Mouse (Mus musculus): ENCODE data around the gene Cd164l2. TPM values are rescaled to one million over a fixed set of nuclear protein-coding genes. Genes with fewer than 3 reads are reported as not detected.

The Cd164l2 gene
- polyA plus RNA-seq, 1 experiment from 2014 or later, result 11.6 TPM

- Histone ChIP-seq H3K9ac (replicated peaks; ENCODE audit: low read depth, low read length) (no peak overlapping the region), H3K4me1 (ENCODE audit: control insufficient read depth, insufficient read depth, low read length) (peaks cover 24% of the 10 kb centered on the region), H3K27ac (ENCODE audit: low read length) (peak overlapping the region; percentile 91), H3K4me3 (ENCODE audit: low read depth, low read length) (no peak overlapping the region), H3K9me3 (ENCODE audit: control insufficient read depth, low read depth, low read length) (no peaks in the 10 kb centered on the region), H3K36me3 (ENCODE audit: control insufficient read depth, insufficient read depth, low read length) (peaks cover 36% of the 10 kb centered on the region), H3K4me2 (replicated peaks; ENCODE audit: low read depth, low read length) (no peak overlapping the region), H3K27me3 (ENCODE audit: control insufficient read depth, insufficient read depth, low read length) (no peaks in the 10 kb centered on the region)
- 21% methylated on average over 15 of the region's 15 CpGs for WGBS
- peak; percentile 76 for ATAC-seq (ENCODE audit: insufficient number of reproducible peaks, insufficient read depth, low FRiP score, low read depth)
Observed at GRCm38 (mm10) chr4:133184898-133185665, 26.8 kb upstream of the Cd164l2 start.

GRCm38 (mm10) chr4:133185893-133186292 is 26.0 kb upstream of the Cd164l2 start:
- ATAC-seq (ENCODE audit: insufficient number of reproducible peaks, insufficient read depth, low FRiP score, low read depth), result no peak
- H3K27ac ChIP-seq (ENCODE audit: low read length), result peak overlapping the region; percentile 91
- no peaks in the 10 kb centered on the region for H3K9me3 ChIP-seq (ENCODE audit: control insufficient read depth, low read depth, low read length)
- H3K9ac ChIP-seq (replicated peaks; ENCODE audit: low read depth, low read length), result no peak overlapping the region
- 0 out of 2 replicates have a peak overlapping the region, but pooled peaks have one; percentile 0 for H3K4me2 ChIP-seq (replicated peaks; ENCODE audit: low read depth, low read length)
- peaks cover 24% of the 10 kb centered on the region for H3K4me1 ChIP-seq (ENCODE audit: control insufficient read depth, insufficient read depth, low read length)
- no peaks in the 10 kb centered on the region for H3K27me3 ChIP-seq (ENCODE audit: control insufficient read depth, insufficient read depth, low read length)
- H3K4me3 ChIP-seq (ENCODE audit: low read depth, low read length), result no peak overlapping the region
- H3K36me3 ChIP-seq (ENCODE audit: control insufficient read depth, insufficient read depth, low read length), result peaks cover 44% of the 10 kb centered on the region
- 49% methylated on average over 8 of the region's 8 CpGs for WGBS

GRCm38 (mm10) chr4:133186856-133187255 is 25.1 kb upstream of the Cd164l2 start:
- H3K9ac ChIP-seq (replicated peaks; ENCODE audit: low read depth, low read length), result no peak overlapping the region
- no peak overlapping the region for H3K27ac ChIP-seq (ENCODE audit: low read length)
- H3K9me3 ChIP-seq (ENCODE audit: control insufficient read depth, low read depth, low read length), result no peaks in the 10 kb centered on the region
- peaks cover 53% of the 10 kb centered on the region for H3K36me3 ChIP-seq (ENCODE audit: control insufficient read depth, insufficient read depth, low read length)
- H3K4me2 ChIP-seq (replicated peaks; ENCODE audit: low read depth, low read length), result no peak overlapping the region
- H3K4me1 ChIP-seq (ENCODE audit: control insufficient read depth, insufficient read depth, low read length), result peaks cover 24% of the 10 kb centered on the region
- H3K27me3 ChIP-seq (ENCODE audit: control insufficient read depth, insufficient read depth, low read length), result no peaks in the 10 kb centered on the region
- 90% methylated on average over 5 of the region's 5 CpGs for WGBS
- no peak overlapping the region for H3K4me3 ChIP-seq (ENCODE audit: low read depth, low read length)
- no peak for ATAC-seq (ENCODE audit: insufficient number of reproducible peaks, insufficient read depth, low FRiP score, low read depth)

GRCm38 (mm10) chr4:133189396-133189795 is 22.5 kb upstream of the Cd164l2 start:
- no peak for ATAC-seq (ENCODE audit: insufficient number of reproducible peaks, insufficient read depth, low FRiP score, low read depth)

GRCm38 (mm10) chr4:133194482-133194881 is 17.4 kb upstream of the Cd164l2 start:
- no peaks in the 10 kb centered on the region for H3K9me3 ChIP-seq (ENCODE audit: control insufficient read depth, low read depth, low read length)
- no peak overlapping the region for H3K27ac ChIP-seq (ENCODE audit: low read length)
- peaks cover 30% of the 10 kb centered on the region for H3K4me1 ChIP-seq (ENCODE audit: control insufficient read depth, insufficient read depth, low read length)
- no peak overlapping the region for H3K4me3 ChIP-seq (ENCODE audit: low read depth, low read length)
- ATAC-seq (ENCODE audit: insufficient number of reproducible peaks, insufficient read depth, low FRiP score, low read depth), result no peak
- WGBS, result 78% methylated on average over 11 of the region's 11 CpGs
- H3K9ac ChIP-seq (replicated peaks; ENCODE audit: low read depth, low read length), result no peak overlapping the region
- H3K4me2 ChIP-seq (replicated peaks; ENCODE audit: low read depth, low read length), result no peak overlapping the region
- no peaks in the 10 kb centered on the region for H3K27me3 ChIP-seq (ENCODE audit: control insufficient read depth, insufficient read depth, low read length)
- H3K36me3 ChIP-seq (ENCODE audit: control insufficient read depth, insufficient read depth, low read length), result peaks cover 67% of the 10 kb centered on the region

More at GRCm38 (mm10) chr4:133189396-133189795, 22.5 kb upstream of the Cd164l2 start:
- Histone ChIP-seq H3K9ac (replicated peaks; ENCODE audit: low read depth, low read length) (no peak overlapping the region), H3K4me3 (ENCODE audit: low read depth, low read length) (no peak overlapping the region), H3K4me1 (ENCODE audit: control insufficient read depth, insufficient read depth, low read length) (peaks cover 11% of the 10 kb centered on the region), H3K36me3 (ENCODE audit: control insufficient read depth, insufficient read depth, low read length) (peaks cover 74% of the 10 kb centered on the region), H3K9me3 (ENCODE audit: control insufficient read depth, low read depth, low read length) (no peaks in the 10 kb centered on the region), H3K4me2 (replicated peaks; ENCODE audit: low read depth, low read length) (no peak overlapping the region), H3K27ac (ENCODE audit: low read length) (no peak overlapping the region), H3K27me3 (ENCODE audit: control insufficient read depth, insufficient read depth, low read length) (no peaks in the 10 kb centered on the region)
- WGBS, result 69% methylated on average over 10 of the region's 10 CpGs

DNA sequence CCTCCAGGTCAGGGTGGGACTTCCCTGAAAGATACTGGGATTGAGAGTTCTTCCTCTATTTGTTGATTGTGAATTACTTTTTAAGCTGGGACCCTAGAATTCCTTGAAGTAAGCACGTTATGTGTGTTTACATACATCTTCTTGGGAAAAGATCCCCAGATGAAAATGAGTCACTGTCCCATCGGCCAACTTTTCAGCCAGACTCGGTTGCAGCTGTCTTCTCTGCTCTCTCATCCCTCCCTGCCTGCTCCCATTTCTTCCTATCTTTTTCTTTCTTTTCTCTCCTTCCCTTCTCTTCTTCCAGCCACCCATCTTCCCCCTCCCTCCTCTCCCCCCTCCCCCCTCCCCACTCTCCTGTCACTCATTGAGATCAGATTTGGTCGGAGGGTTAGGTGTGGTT is 16.9 kb upstream of the Cd164l2 start:
- no peak overlapping the region for H3K4me3 ChIP-seq (ENCODE audit: low read depth, low read length)
- H3K27ac ChIP-seq (ENCODE audit: low read length), result no peak overlapping the region
- H3K9ac ChIP-seq (replicated peaks; ENCODE audit: low read depth, low read length), result no peak overlapping the region
- H3K36me3 ChIP-seq (ENCODE audit: control insufficient read depth, insufficient read depth, low read length), result peaks cover 62% of the 10 kb centered on the region
- H3K4me1 ChIP-seq (ENCODE audit: control insufficient read depth, insufficient read depth, low read length), result peaks cover 35% of the 10 kb centered on the region
- no peaks in the 10 kb centered on the region for H3K9me3 ChIP-seq (ENCODE audit: control insufficient read depth, low read depth, low read length)
- H3K4me2 ChIP-seq (replicated peaks; ENCODE audit: low read depth, low read length), result no peak overlapping the region
- no peaks in the 10 kb centered on the region for H3K27me3 ChIP-seq (ENCODE audit: control insufficient read depth, insufficient read depth, low read length)
- WGBS, result 55% methylated on average over 4 of the region's 4 CpGs
- no peak for ATAC-seq (ENCODE audit: insufficient number of reproducible peaks, insufficient read depth, low FRiP score, low read depth)

GRCm38 (mm10) chr4:133196136-133196535 is 15.8 kb upstream of the Cd164l2 start:
- H3K4me2 ChIP-seq (replicated peaks; ENCODE audit: low read depth, low read length), result no peak overlapping the region
- H3K27me3 ChIP-seq (ENCODE audit: control insufficient read depth, insufficient read depth, low read length), result no peaks in the 10 kb centered on the region
- H3K36me3 ChIP-seq (ENCODE audit: control insufficient read depth, insufficient read depth, low read length), result peaks cover 52% of the 10 kb centered on the region
- 92% methylated on average over 2 of the region's 2 CpGs for WGBS
- H3K9me3 ChIP-seq (ENCODE audit: control insufficient read depth, low read depth, low read length), result no peaks in the 10 kb centered on the region
- H3K4me3 ChIP-seq (ENCODE audit: low read depth, low read length), result no peak overlapping the region
- ATAC-seq (ENCODE audit: insufficient number of reproducible peaks, insufficient read depth, low FRiP score, low read depth), result no peak
- H3K9ac ChIP-seq (replicated peaks; ENCODE audit: low read depth, low read length), result no peak overlapping the region
- peaks cover 47% of the 10 kb centered on the region for H3K4me1 ChIP-seq (ENCODE audit: control insufficient read depth, insufficient read depth, low read length)
- no peak overlapping the region for H3K27ac ChIP-seq (ENCODE audit: low read length)

DNA sequence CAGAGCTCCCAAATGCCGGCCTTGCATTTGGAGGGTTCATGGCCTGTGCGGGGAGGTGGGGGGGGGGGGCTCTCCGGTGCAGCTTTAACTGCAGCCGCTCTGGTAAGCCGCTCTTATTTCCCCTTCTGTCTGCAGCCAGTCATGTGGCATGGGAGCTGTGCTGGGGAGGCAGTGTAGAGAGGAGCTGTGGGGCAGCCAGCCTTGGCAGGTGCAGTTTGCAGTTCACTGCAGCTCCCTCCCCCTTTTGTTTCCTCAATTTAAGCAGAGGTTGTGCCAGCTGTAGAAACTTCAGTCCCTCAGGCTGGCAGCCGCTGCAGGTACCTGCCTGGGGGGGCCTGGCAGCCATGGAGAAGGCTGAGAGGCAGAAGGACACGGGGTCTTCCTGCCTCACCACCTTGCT is 15.1 kb upstream of the Cd164l2 start:
- peaks cover 45% of the 10 kb centered on the region for H3K36me3 ChIP-seq (ENCODE audit: control insufficient read depth, insufficient read depth, low read length)
- ATAC-seq (ENCODE audit: insufficient number of reproducible peaks, insufficient read depth, low FRiP score, low read depth), result no peak
- peak overlapping the region; percentile 34; the same call in 1 of the 2 replicates for H3K27ac ChIP-seq (ENCODE audit: low read length)
- no peak overlapping the region for H3K4me3 ChIP-seq (ENCODE audit: low read depth, low read length)
- 46% methylated on average over 7 of the region's 7 CpGs for WGBS
- peaks cover 50% of the 10 kb centered on the region for H3K4me1 ChIP-seq (ENCODE audit: control insufficient read depth, insufficient read depth, low read length)
- no peak overlapping the region for H3K4me2 ChIP-seq (replicated peaks; ENCODE audit: low read depth, low read length)
- H3K9ac ChIP-seq (replicated peaks; ENCODE audit: low read depth, low read length), result no peak overlapping the region
- H3K9me3 ChIP-seq (ENCODE audit: control insufficient read depth, low read depth, low read length), result no peaks in the 10 kb centered on the region
- no peaks in the 10 kb centered on the region for H3K27me3 ChIP-seq (ENCODE audit: control insufficient read depth, insufficient read depth, low read length)

Measured in stomach, embryonic 14.5 days (tissue).